Mouse (Mus musculus) stomach, embryonic 15.5 days (tissue): ENCODE results near the gene Btg4. TPM values are rescaled to one million over a fixed set of nuclear protein-coding genes. Genes with fewer than 3 reads are reported as not detected.

ENCODE experiments used
- ATAC-seq: fragments of 200-750 bp; cut with Nextera tagmentation; 2 replicates; pipeline ENCODE4 v1.8.0; 2017; ENCODE audit warnings: low read depth, moderate number of reproducible peaks, moderate TSS enrichment; ENCODE audit not compliant: insufficient read depth, low FRiP score
- H3K27ac ChIP-seq: fragments of 300-500 bp; sonication (generic); 2 replicates; pipeline ENCODE4 v1.5.1; 2015; ENCODE audit warnings: mild to moderate bottlenecking, inconsistent platforms
- H3K27me3 ChIP-seq: fragments of 300-500 bp; sonication (generic); replicated peaks from 2 replicates; pipeline ENCODE4 v1.6.1; 2015; ENCODE audit warnings: inconsistent platforms
- H3K36me3 ChIP-seq: fragments of 300-500 bp; sonication (generic); 2 replicates; pipeline ENCODE4 v1.6.1; 2015; ENCODE audit warnings: inconsistent platforms
- H3K4me1 ChIP-seq: fragments of 300-500 bp; sonication (generic); 2 replicates; pipeline ENCODE4 v1.6.1; 2015; ENCODE audit warnings: inconsistent platforms
- H3K4me2 ChIP-seq: fragments of 300-500 bp; sonication (generic); 2 replicates; pipeline ENCODE4 v1.6.1; 2015; ENCODE audit warnings: mild to moderate bottlenecking, inconsistent platforms
- H3K4me3 ChIP-seq: fragments of 300-500 bp; sonication (generic); replicated peaks from 2 replicates; pipeline ENCODE4 v1.5.1; 2015; ENCODE audit warnings: inconsistent platforms
- H3K9ac ChIP-seq: fragments of 300-500 bp; sonication (generic); 2 replicates; pipeline ENCODE4 v1.6.1; 2015; ENCODE audit warnings: inconsistent platforms
- H3K9me3 ChIP-seq: fragments of 300-500 bp; sonication (generic); 2 replicates; pipeline ENCODE4 v1.6.1; 2016; ENCODE audit warnings: inconsistent platforms
- WGBS: fragments of 180-500 bp; shearing (Covaris S2); methylation state at CpG from one replicate; pipeline ENCODE4 v1.1.7; 2015; 5-methylcytosine and 5-hydroxymethylcytosine counted together
- polyA plus RNA-seq: library from polyadenylated mRNA; unstranded; fragments of >200 nt; fragmentation: Nextera tagmentation; extraction: Ambion mirVana; gene quantifications from 2 replicates; pipeline ENCODE4 v1.2.1, GENCODE M21; 2015

Gene Btg4
- polyA plus RNA-seq, 1 experiment from 2014 or later = not detected

DNA sequence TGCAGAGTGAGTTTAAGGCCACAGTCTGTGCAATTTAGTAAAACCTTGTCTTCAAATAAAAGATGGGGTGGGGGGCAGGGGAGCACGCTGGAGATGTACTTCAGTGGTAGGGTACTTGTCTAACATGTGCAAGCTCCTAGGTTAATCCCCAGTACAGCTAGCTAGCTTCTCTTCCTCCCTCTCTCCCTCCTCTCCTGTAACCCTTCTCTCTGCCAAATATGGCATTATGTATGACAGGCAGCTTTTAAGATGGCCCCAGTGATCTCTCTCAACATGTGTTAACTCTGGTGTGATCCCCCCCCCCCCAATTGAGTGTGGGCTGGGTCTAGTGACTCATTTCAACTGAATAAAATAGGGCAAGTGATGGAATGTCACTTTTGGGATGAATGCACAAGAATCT lies 82.7 kb downstream of the Btg4 start:
- H3K4me1 ChIP-seq = no peaks in the 10 kb centered on the region
- H3K4me2 ChIP-seq = no peak overlapping the region
- no peaks in the 10 kb centered on the region for H3K9me3 ChIP-seq
- no peaks in the 10 kb centered on the region for H3K27me3 ChIP-seq
- no peak for ATAC-seq
- WGBS = 92% methylated on average over 1 of the region's 1 CpGs
- H3K27ac ChIP-seq = no peak overlapping the region
- no peak overlapping the region for H3K9ac ChIP-seq
- no peaks in the 10 kb centered on the region for H3K36me3 ChIP-seq
- no peak overlapping the region for H3K4me3 ChIP-seq

DNA sequence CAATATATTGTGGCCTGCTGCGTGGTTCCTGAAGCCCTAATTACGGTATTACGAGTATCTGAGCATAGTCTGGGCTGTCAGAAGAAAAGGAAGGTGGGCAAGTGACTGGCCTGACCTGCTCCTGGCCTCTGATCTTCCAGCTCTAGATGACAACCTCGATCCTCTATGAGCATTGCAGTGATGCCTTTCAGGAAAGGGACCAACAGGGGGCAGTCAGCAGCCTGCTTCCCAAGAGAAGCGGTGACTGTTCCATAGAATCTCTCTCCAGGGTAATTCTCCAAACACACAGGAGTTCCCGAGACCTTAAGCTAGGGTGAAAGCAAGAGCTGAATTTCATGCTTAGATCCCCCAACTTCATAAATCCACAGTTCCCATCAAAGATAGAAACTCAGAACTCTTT lies 83.5 kb downstream of the Btg4 start:
- no peak for ATAC-seq
- H3K36me3 ChIP-seq = no peaks in the 10 kb centered on the region
- H3K4me2 ChIP-seq = no peak overlapping the region
- H3K4me1 ChIP-seq = no peaks in the 10 kb centered on the region
- 68% methylated on average over 6 of the region's 6 CpGs for WGBS
- no peaks in the 10 kb centered on the region for H3K9me3 ChIP-seq
- no peak overlapping the region for H3K27ac ChIP-seq
- H3K27me3 ChIP-seq = no peaks in the 10 kb centered on the region
- H3K4me3 ChIP-seq = no peak overlapping the region
- no peak overlapping the region for H3K9ac ChIP-seq

- Histone ChIP-seq H3K36me3 (no peaks in the 10 kb centered on the region), H3K27ac (no peak overlapping the region), H3K9ac (no peak overlapping the region), H3K27me3 (no peaks in the 10 kb centered on the region), H3K4me2 (no peak overlapping the region), H3K4me3 (no peak overlapping the region), H3K9me3 (no peaks in the 10 kb centered on the region), H3K4me1 (no peaks in the 10 kb centered on the region)
- no peak for ATAC-seq
- 61% methylated on average over 4 of the region's 4 CpGs for WGBS
Measured at GRCm38 (mm10) chr9:51146496-51146895, 85.8 kb downstream of the Btg4 start.

DNA sequence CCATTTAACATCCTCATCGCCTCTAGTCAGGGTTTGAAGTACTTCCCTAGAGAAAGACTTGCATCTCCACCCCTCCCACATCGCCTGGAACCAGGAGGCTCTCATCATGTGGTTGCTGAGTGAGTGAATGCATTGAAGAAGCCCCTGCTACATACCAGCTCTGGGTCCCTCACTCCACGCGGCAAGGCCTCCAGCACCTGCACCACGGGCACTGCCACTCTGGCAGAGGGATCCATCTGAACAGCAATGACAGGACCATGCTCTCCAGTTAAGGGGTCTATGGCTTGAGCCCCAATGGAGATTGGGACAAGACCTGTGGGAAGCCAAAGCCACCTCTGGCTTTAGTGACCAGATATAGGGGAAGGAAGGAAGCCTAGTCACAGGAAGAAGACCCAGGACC lies 86.6 kb downstream of the Btg4 start:
- Histone ChIP-seq H3K4me2 (no peak overlapping the region), H3K9me3 (no peaks in the 10 kb centered on the region), H3K27ac (no peak overlapping the region), H3K27me3 (no peaks in the 10 kb centered on the region), H3K4me3 (no peak overlapping the region), H3K9ac (no peak overlapping the region), H3K36me3 (no peaks in the 10 kb centered on the region), H3K4me1 (no peaks in the 10 kb centered on the region)
- WGBS = 77% methylated on average over 5 of the region's 5 CpGs
- no peak for ATAC-seq

GRCm38 (mm10) chr9:51152079-51152752 lies 91.5 kb downstream of the Btg4 start:
- H3K27me3 ChIP-seq = no peaks in the 10 kb centered on the region; the same call in 1 of the 2 replicates
- ATAC-seq = peak; percentile 37; the same call in 1 of the 2 replicates
- no peak overlapping the region for H3K9ac ChIP-seq
- H3K4me1 ChIP-seq = no peaks in the 10 kb centered on the region
- no peak overlapping the region for H3K27ac ChIP-seq
- no peak overlapping the region for H3K4me3 ChIP-seq
- H3K36me3 ChIP-seq = no peaks in the 10 kb centered on the region
- 16% methylated on average over 13 of the region's 13 CpGs for WGBS
- peak overlapping the region; percentile 43 for H3K4me2 ChIP-seq
- no peaks in the 10 kb centered on the region for H3K9me3 ChIP-seq

GRCm38 (mm10) chr9:51161771-51162388 lies 101.2 kb downstream of the Btg4 start:
- Histone ChIP-seq H3K4me2 (no peak overlapping the region), H3K4me3 (no peak overlapping the region), H3K27ac (no peak overlapping the region), H3K36me3 (no peaks in the 10 kb centered on the region), H3K9me3 (no peaks in the 10 kb centered on the region), H3K27me3 (peaks cover 14% of the 10 kb centered on the region; the same call in 1 of the 2 replicates), H3K9ac (no peak overlapping the region), H3K4me1 (no peaks in the 10 kb centered on the region)
- 17% methylated on average over 4 of the region's 4 CpGs for WGBS
- peak; percentile 72; the same call in 1 of the 2 replicates for ATAC-seq

DNA sequence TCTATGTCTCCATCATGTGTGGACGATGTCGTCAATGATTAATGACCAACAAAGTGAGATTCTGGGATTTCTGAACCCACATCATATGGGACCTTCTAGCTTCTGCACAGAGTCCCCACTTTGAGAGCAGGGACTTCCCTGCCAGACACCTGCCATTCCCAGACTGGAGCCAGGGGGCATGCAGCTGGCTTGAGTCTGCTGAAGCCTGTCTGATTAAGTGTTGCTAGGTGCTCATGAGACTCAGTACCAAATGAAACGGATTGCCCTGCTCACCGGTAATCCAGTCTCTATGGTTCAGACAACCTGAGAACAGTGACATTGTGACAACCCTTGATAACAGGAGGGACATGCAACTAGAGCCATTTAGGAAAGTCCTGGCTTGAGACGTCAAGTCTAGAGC lies 103.3 kb downstream of the Btg4 start:
- H3K36me3 ChIP-seq = no peaks in the 10 kb centered on the region
- no peak for ATAC-seq
- H3K4me1 ChIP-seq = peaks cover 5% of the 10 kb centered on the region; the same call in 1 of the 2 replicates
- 75% methylated on average over 5 of the region's 5 CpGs for WGBS
- peaks cover 14% of the 10 kb centered on the region; the same call in 1 of the 2 replicates for H3K27me3 ChIP-seq
- H3K4me3 ChIP-seq = no peak overlapping the region
- no peak overlapping the region for H3K9ac ChIP-seq
- no peaks in the 10 kb centered on the region for H3K9me3 ChIP-seq
- no peak overlapping the region for H3K27ac ChIP-seq
- H3K4me2 ChIP-seq = no peak overlapping the region

- Histone ChIP-seq H3K27me3 (peaks cover 4% of the 10 kb centered on the region; the same call in 1 of the 2 replicates), H3K4me1 (peaks cover 8% of the 10 kb centered on the region; the same call in 1 of the 2 replicates), H3K9me3 (no peaks in the 10 kb centered on the region), H3K36me3 (no peaks in the 10 kb centered on the region), H3K27ac (no peak within 1 kb of the TSS), H3K4me3 (no peak within 1 kb of the TSS), H3K4me2 (no peak within 1 kb of the TSS), H3K9ac (no peak within 1 kb of the TSS)
- WGBS = 30% methylated on average over 6 of the region's 6 CpGs
- no peak for ATAC-seq
Measured at GRCm38 (mm10) chr9:51165312-51166180, 104.8 kb downstream of the Btg4 start, which contains the start of gene Gm32742. Gene Gm32742 (minus strand): TSS chr9:51165517.

DNA sequence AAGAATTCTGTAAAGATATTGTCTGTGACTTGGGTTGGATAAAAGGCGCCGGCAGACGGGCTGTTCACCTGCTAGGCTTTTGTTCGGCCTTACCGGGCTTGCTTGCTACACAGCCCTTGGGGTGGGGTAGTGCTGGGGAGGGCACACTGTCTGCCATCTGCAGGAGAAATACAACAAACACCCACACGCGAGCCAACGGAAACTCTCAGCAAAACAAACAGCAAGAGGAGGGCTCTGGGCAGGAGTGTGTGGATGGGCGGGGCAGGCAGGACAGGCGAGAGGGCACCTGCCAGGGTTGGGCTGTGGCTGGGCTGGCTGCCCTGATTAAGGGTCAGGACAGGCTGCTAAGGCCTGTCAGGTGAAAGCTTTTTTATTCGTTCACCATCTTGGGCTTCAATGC lies 107.3 kb downstream of the Btg4 start:
- peaks cover 8% of the 10 kb centered on the region; the same call in 1 of the 2 replicates for H3K4me1 ChIP-seq
- H3K4me3 ChIP-seq = no peak overlapping the region
- WGBS = 50% methylated on average over 11 of the region's 11 CpGs
- H3K9me3 ChIP-seq = no peaks in the 10 kb centered on the region
- H3K27me3 ChIP-seq = no peaks in the 10 kb centered on the region
- no peaks in the 10 kb centered on the region for H3K36me3 ChIP-seq
- peak; percentile 65 for ATAC-seq
- H3K9ac ChIP-seq = no peak overlapping the region
- no peak overlapping the region for H3K4me2 ChIP-seq
- peak overlapping the region; percentile 79 for H3K27ac ChIP-seq

GRCm38 (mm10) chr9:51168698-51169097 lies 108.0 kb downstream of the Btg4 start:
- no peaks in the 10 kb centered on the region for H3K36me3 ChIP-seq
- peaks cover 8% of the 10 kb centered on the region; the same call in 1 of the 2 replicates for H3K4me1 ChIP-seq
- peak overlapping the region; percentile 79 for H3K27ac ChIP-seq
- H3K9ac ChIP-seq = no peak overlapping the region
- no peak overlapping the region for H3K4me3 ChIP-seq
- H3K27me3 ChIP-seq = no peaks in the 10 kb centered on the region
- no peaks in the 10 kb centered on the region for H3K9me3 ChIP-seq
- WGBS = 51% methylated on average over 5 of the region's 5 CpGs
- H3K4me2 ChIP-seq = no peak overlapping the region
- peak; percentile 57 for ATAC-seq

GRCm38 (mm10) chr9:51169133-51169532 lies 108.4 kb downstream of the Btg4 start:
- ATAC-seq = peak; percentile 6; the same call in 1 of the 2 replicates
- WGBS = 72% methylated on average over 7 of the region's 7 CpGs

More at GRCm38 (mm10) chr9:51169133-51169532, 108.4 kb downstream of the Btg4 start:
- H3K9me3 ChIP-seq = no peaks in the 10 kb centered on the region
- H3K27ac ChIP-seq = peak overlapping the region; percentile 79
- H3K36me3 ChIP-seq = no peaks in the 10 kb centered on the region
- H3K4me3 ChIP-seq = no peak overlapping the region
- peaks cover 8% of the 10 kb centered on the region; the same call in 1 of the 2 replicates for H3K4me1 ChIP-seq
- H3K9ac ChIP-seq = no peak overlapping the region
- no peaks in the 10 kb centered on the region for H3K27me3 ChIP-seq
- H3K4me2 ChIP-seq = no peak overlapping the region
